Mouse (Mus musculus) heart, adult 2 months (tissue): ENCODE results near the gene Prox1. TPM values are rescaled to one million over a fixed set of nuclear protein-coding genes. Genes with fewer than 3 reads are reported as not detected.

Experiments
- DNase-seq, 2 experiments: peaks; one replicate each; pipeline ENCODE4 v3.0.0; 2021
- H3K27ac ChIP-seq: fragments of 200-600 bp; 2 replicates; pipeline ENCODE4 v1.8.1; 2022
- H3K27me3 ChIP-seq: fragments of 200-500 bp; 2 replicates; pipeline ENCODE4 v1.6.1; 2012; ENCODE audit warnings: mild to moderate bottlenecking, low read length, inconsistent platforms, mixed read lengths; ENCODE audit not compliant: control insufficient read depth, insufficient read depth
- H3K36me3 ChIP-seq: fragments of 200-500 bp; 2 replicates; pipeline ENCODE4 v1.6.1; 2012; ENCODE audit warnings: low read length, inconsistent platforms; ENCODE audit not compliant: control insufficient read depth, insufficient read depth
- H3K4me1 ChIP-seq: fragments of 200-500 bp; 2 replicates; pipeline ENCODE4 v1.6.1; 2011; ENCODE audit warnings: low read length; ENCODE audit not compliant: control insufficient read depth, insufficient read depth
- H3K4me3 ChIP-seq: fragments of 200-600 bp; 2 replicates; pipeline ENCODE4 v1.8.1; 2022
- H3K79me2 ChIP-seq: fragments of 200-500 bp; replicated peaks from 2 replicates; pipeline ENCODE4 v1.6.1; 2012; ENCODE audit warnings: mild to moderate bottlenecking, inconsistent platforms, low read length, moderate library complexity, mixed read lengths; ENCODE audit not compliant: control insufficient read depth, insufficient read depth
- H3K9ac ChIP-seq: fragments of 200-500 bp; 2 replicates; pipeline ENCODE4 v1.6.1; 2012; ENCODE audit warnings: low read depth, mild to moderate bottlenecking, control low read depth, inconsistent platforms, low read length, mixed read lengths
- CTCF ChIP-seq: fragments of 200-600 bp; IDR thresholded peaks from 2 replicates; pipeline ENCODE4 v1.8.1; 2022; ENCODE audit warnings: antibody characterized with exemption, mild to moderate bottlenecking, moderate library complexity
- EP300 ChIP-seq: fragments of 200-500 bp; IDR thresholded peaks from 2 replicates; pipeline ENCODE4 v1.6.1; 2011; ENCODE audit warnings: low read depth, low read length, control low read depth; ENCODE audit not compliant: insufficient read depth
- POLR2A ChIP-seq: fragments of 200-500 bp; IDR thresholded peaks from 2 replicates; pipeline ENCODE4 v1.6.1; 2011; ENCODE audit warnings: mild to moderate bottlenecking, low read depth, low read length, control low read depth; ENCODE audit not compliant: insufficient read depth
- WGBS: fragments of 180-500 bp; shearing (Covaris S2); methylation state at CpG from one replicate; pipeline ENCODE4 v1.1.7; 2018; 5-methylcytosine and 5-hydroxymethylcytosine counted together
- intact Hi-C: fragments of 180-260 bp; cut with DNase I; formaldehyde crosslinking; loops from one replicate; pipeline ENCODE4 v1.15.1; 2025
- polyA plus RNA-seq: library from polyadenylated mRNA; depleted of rRNA; stranded (reverse); fragments of >200 nt; gene quantifications from 2 replicates; pipeline ENCODE4 v1.2.3, GENCODE M21; 2012
- total RNA-seq, 2 experiments: library from RNA; stranded (reverse); gene quantifications; 2 replicates each; pipeline ENCODE4 v1.2.3; 2021

Prox1 gene
- total and polyA plus RNA-seq, 3 experiments = 12.1 to 57.3 (median 46.2) TPM

- TF ChIP-seq CTCF (no peak), POLR2A (no peak), EP300 (no peak)
- H3K4me1 ChIP-seq = peaks cover 3% of the 10 kb centered on the region
- H3K79me2 ChIP-seq = no peaks in the 10 kb centered on the region
- WGBS = 21% methylated on average over 32 of the region's 32 CpGs
- H3K36me3 ChIP-seq = no peaks in the 10 kb centered on the region
- intact Hi-C loops = loop anchor here (10.0 kb wide), 3 partner anchors 192 to 522 kb away; no protein-coding TSS in a partner anchor
- DNase-seq = peak in 1 of 2 experiments; percentile 20
- H3K27me3 ChIP-seq = peaks cover 11% of the 10 kb centered on the region
- no peak overlapping the region for H3K9ac ChIP-seq
- no peak overlapping the region for H3K4me3 ChIP-seq
- no peak overlapping the region for H3K27ac ChIP-seq
These were observed 1.9 kb upstream of the Prox1 start for GRCm38 (mm10) chr1:190172311-190172978.

- DNase-seq = peak in 1 of 2 experiments; percentile 17
- no peaks in the 10 kb centered on the region for H3K79me2 ChIP-seq
- 21% methylated on average over 12 of the region's 12 CpGs for WGBS
- intact Hi-C loops = loop anchor here (10.0 kb wide), 3 partner anchors 193 to 523 kb away; no protein-coding TSS in a partner anchor
- no peak overlapping the region for H3K4me3 ChIP-seq
- H3K9ac ChIP-seq = no peak overlapping the region
- H3K4me1 ChIP-seq = peaks cover 3% of the 10 kb centered on the region
- no peaks in the 10 kb centered on the region for H3K36me3 ChIP-seq
- no peak for TF ChIP-seq EP300
- TF ChIP-seq CTCF = no peak
- no peak for TF ChIP-seq POLR2A
- H3K27ac ChIP-seq = peak overlapping the region; percentile 23
- H3K27me3 ChIP-seq = peaks cover 11% of the 10 kb centered on the region
These were observed 1.2 kb upstream of the Prox1 start for GRCm38 (mm10) chr1:190171750-190172149.

- TF ChIP-seq POLR2A (no peak), EP300 (no peak), CTCF (no peak)
- peak overlapping the region; percentile 76 for H3K4me3 ChIP-seq
- H3K9ac ChIP-seq = no peak overlapping the region
- H3K79me2 ChIP-seq = no peaks in the 10 kb centered on the region
- peak overlapping the region; percentile 88 for H3K27ac ChIP-seq
- intact Hi-C loops = loop anchor here (10.0 kb wide), 3 partner anchors 193 to 523 kb away; no protein-coding TSS in a partner anchor
- H3K27me3 ChIP-seq = peaks cover 11% of the 10 kb centered on the region
- WGBS = 18% methylated on average over 10 of the region's 10 CpGs
- no peaks in the 10 kb centered on the region for H3K36me3 ChIP-seq
- DNase-seq = peak in 1 of 2 experiments; percentile 12
- H3K4me1 ChIP-seq = peaks cover 3% of the 10 kb centered on the region
These were observed 827 bp upstream of the Prox1 start for GRCm38 (mm10) chr1:190171341-190171740.

- H3K27ac ChIP-seq = peak overlapping the region; percentile 88
- peaks cover 3% of the 10 kb centered on the region for H3K4me1 ChIP-seq
- intact Hi-C loops = loop anchor here (10.0 kb wide), 3 partner anchors 194 to 524 kb away; no protein-coding TSS in a partner anchor
- under 1% methylated on average over 24 of the region's 24 CpGs for WGBS
- TF ChIP-seq POLR2A = no peak
- TF ChIP-seq EP300 = no peak
- no peak for TF ChIP-seq CTCF
- no peaks in the 10 kb centered on the region for H3K79me2 ChIP-seq
- H3K27me3 ChIP-seq = peaks cover 11% of the 10 kb centered on the region
- no peaks in the 10 kb centered on the region for H3K36me3 ChIP-seq
- peak overlapping the region; percentile 76 for H3K4me3 ChIP-seq
- H3K9ac ChIP-seq = 0 out of 2 replicates have a peak overlapping the region, but pooled peaks have one; percentile 30
- DNase-seq = no peak
These were observed 304 bp upstream of the Prox1 start for GRCm38 (mm10) chr1:190170819-190171216.

GRCm38 (mm10) chr1:190168761-190169671 lies 1.5 kb downstream of the Prox1 start:
- Histone ChIP-seq H3K27ac (peak overlapping the region; percentile 88), H3K9ac (peak overlapping the region; percentile 78), H3K4me1 (peaks cover under 1% of the 10 kb centered on the region; the same call in 1 of the 2 replicates), H3K27me3 (peaks cover 6% of the 10 kb centered on the region; the same call in 1 of the 2 replicates), H3K4me3 (peak overlapping the region; percentile 76), H3K36me3 (no peaks in the 10 kb centered on the region), H3K79me2 (no peaks in the 10 kb centered on the region)
- under 1% methylated on average over 50 of the region's 51 CpGs for WGBS
- TF ChIP-seq POLR2A (no peak; the same call in 1 of the 2 replicates), EP300 (no peak), CTCF (no peak)
- intact Hi-C loops = loop anchor here (5.0 kb wide), 1 partner anchor 42 kb away; no protein-coding TSS in a partner anchor
- DNase-seq = peak; percentile 48 to 56
